Mouse (Mus musculus): ENCODE data around the gene Epor.

- TF ChIP-seq USF1 (IDR thresholded peaks at IDR 0.05; ENCODE audit: low read depth) (no peak), CTCF (IDR thresholded peaks at IDR 0.05; ENCODE audit: control insufficient read depth, insufficient read depth, insufficient read length) (no peak), MAX (IDR thresholded peaks at IDR 0.05) (no peak), CEBPB (IDR thresholded peaks at IDR 0.05; ENCODE audit: low read depth) (no peak), MYOD1 (IDR thresholded peaks at IDR 0.05; ENCODE audit: control insufficient read depth, insufficient read length, low read depth) (no peak), FOSL1 (IDR thresholded peaks at IDR 0.05; ENCODE audit: insufficient read depth, low read length, poor library complexity, severe bottlenecking) (no peak)
Observed at GRCm38 (mm10) chr9:21951977-21952376, 11.3 kb downstream of the Epor start.

Measured in C2C12 (cell line).